Mouse (Mus musculus) left cerebral cortex, postnatal 36 days (tissue): ENCODE measurements around the gene Large1. TPM values are rescaled to one million over a fixed set of nuclear protein-coding genes. Genes with fewer than 3 reads are reported as not detected.
"Not testable (repeated sequence)": the region's sequence is repeated elsewhere in the genome, so short reads cannot be mapped to it uniquely, and the experiment has no call there.

ENCODE experiments used
- DNase-seq, 2 experiments: peaks; one replicate each; pipeline ENCODE4 v3.0.0; 2021 to 2022; ENCODE audit warnings: low spot score in 2 of 2, mixed read lengths in 1 of 2
- intact Hi-C: fragments of 180-260 bp; cut with DNase I; formaldehyde crosslinking; loops from one replicate; pipeline ENCODE4 v1.15.1; 2025
- total RNA-seq, 2 experiments: library from RNA; stranded (reverse); gene quantifications; 2 replicates each; pipeline ENCODE4 v1.2.3; 2021

The Large1 gene
- 100 to 1,000 TPM; 151 to 163 TPM for total RNA-seq

DNA sequence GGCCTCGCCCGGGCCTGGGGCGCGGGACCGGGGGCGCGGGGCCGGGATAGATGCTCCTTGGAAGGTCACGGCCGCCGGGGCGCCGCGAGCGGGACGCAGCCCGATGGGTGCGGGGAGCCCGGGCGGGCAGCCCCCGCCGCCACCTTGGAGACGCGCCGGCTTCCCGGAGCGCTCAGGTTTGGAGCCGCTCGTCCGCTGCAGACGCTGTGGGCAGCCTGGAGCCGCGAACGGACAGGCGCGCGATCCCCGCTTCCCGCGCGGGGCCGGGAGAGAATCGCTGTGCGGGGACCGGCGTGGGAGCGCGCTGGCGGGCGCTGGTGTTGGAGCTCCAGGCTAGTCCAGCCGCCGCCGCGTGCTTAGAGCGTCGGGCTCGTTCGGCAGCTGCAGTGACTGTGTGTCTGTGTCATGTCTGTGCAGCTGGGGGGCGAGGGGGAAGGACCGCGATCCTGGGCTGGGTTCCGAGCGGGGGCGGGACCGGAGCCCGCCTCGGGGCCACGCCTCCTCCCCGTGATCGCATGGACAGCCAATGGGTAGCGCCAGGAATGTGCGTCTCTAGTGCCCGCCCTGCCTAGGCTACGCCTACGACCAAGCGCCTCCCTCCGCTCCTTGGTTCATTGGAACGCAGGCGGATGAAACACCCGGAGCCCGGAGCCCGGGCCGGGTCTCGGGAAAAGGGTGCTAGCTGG lies at the start of gene Large1:
Gene Large1 (minus strand): TSS at position 433 of the 686 bp plus-strand sequence.
- DNase-seq, result peak; percentile 99
- intact Hi-C loops, result loop anchor here (5.0 to 10.0 kb wide), 4 partner anchors 346 to 1569 kb away; no protein-coding TSS in a partner anchor

DNA sequence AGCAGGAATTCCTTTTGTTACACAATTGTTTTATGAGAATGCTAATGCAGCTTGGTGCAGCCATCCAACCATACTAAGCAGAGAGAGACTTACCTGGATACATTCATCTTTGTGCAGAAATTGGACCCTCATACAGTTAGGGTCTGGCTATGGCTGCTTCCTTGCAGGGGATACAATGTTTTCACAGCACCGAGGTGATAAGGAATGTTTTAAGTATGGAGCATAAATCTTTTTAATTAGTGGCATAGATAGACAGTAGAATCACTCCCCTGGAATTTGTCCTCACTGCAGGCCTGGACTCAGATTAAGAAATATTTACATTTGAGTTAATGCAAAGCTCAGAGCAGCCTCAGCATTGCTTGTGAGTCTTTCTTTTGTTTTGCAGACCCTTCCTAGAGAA lies 47.0 kb upstream of the Large1 start:
- no peak for DNase-seq
- intact Hi-C loops, result no loop called here

DNA sequence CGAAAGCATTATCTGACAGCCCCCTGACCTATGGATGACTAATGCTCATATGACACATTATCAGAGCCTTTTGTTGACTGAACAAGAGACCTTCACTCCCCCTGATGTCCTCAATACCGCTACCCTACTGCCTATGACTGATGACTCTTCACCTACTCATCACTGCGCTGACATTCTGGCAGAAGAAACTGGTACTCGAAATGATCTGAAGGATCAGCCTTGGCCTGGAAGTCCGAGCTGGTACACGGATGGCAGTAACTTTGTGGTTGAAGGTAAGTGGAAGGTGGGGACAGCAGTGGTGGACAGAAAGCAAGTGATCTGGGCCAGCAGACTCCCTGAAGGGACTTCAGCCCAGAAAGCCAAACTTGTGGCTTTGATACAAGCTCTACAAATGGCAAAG lies 19.7 kb upstream of the Large1 start:
- intact Hi-C loops, DNase-seq: not testable (repeated sequence)

GRCm38 (mm10) chr8:73355979-73356378 lies 2.6 kb upstream of the Large1 start:
- intact Hi-C loops, result loop anchor here (2.0 to 10.0 kb wide), 3 partner anchors 123 to 849 kb away; no protein-coding TSS in a partner anchor
- DNase-seq, result peak; percentile 52 to 58

- intact Hi-C loops, result loop anchor here (2.0 to 10.0 kb wide), 5 partner anchors 122 to 1568 kb away; no protein-coding TSS in a partner anchor
- DNase-seq, result peak; percentile 80 to 84
Observed at GRCm38 (mm10) chr8:73354201-73354881, 1.0 kb upstream of the Large1 start.

DNA sequence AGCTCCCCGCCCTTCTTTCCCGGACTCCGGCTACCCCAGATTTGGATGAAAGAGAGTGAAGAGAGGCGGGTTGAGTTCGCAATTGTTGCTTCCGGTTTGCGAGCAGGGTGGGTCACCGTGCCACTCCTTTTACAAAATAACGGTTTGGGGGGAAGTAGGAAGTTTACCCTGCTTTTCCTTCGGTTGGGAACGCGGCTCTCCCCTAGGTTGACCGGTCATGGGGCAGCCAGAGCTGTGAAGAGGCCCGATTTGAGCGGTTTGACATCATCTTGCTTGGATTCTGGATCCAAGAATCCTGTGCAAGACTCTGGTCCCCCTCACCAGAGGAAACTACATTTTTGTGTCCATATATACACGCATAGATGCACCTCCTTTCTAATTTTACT lies 447 bp upstream of the Large1 start:
- DNase-seq, result no peak
- intact Hi-C loops, result loop anchor here (2.0 to 10.0 kb wide), 5 partner anchors 121 to 1569 kb away; no protein-coding TSS in a partner anchor

GRCm38 (mm10) chr8:73352301-73353107 lies 836 bp downstream of the Large1 start:
- peak; percentile 50 to 52 for DNase-seq
- intact Hi-C loops, result loop anchor here (5.0 to 10.0 kb wide), 4 partner anchors 345 to 1570 kb away; no protein-coding TSS in a partner anchor

DNA sequence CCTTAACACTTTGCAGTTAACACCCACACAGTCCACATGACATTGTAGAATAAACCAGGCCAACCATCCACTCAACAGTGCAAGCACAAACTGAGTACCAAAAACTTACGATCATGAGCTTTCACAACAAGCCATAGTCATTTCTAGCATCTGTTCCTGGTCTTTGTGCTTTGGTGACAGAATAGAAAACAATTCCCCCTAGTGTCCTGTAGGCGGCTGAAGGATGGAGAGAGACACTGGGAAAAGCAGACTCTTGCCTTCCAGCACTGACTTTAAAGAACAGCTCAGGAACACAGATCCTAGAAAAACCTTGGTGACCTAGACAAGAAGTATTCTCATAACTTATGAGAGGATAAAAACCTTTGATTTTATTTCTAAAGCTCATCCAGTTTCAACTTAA lies 3.0 kb downstream of the Large1 start:
- DNase-seq, result peak in 1 of 2 experiments; percentile 17
- intact Hi-C loops, result loop anchor here (5.0 to 10.0 kb wide), 4 partner anchors 343 to 1572 kb away; no protein-coding TSS in a partner anchor

GRCm38 (mm10) chr8:73342761-73343395 lies 10.5 kb downstream of the Large1 start:
- intact Hi-C loops, result no loop called here
- no peak for DNase-seq

- no peak for DNase-seq
- intact Hi-C loops, result no loop called here
Observed at GRCm38 (mm10) chr8:73336845-73337244, 16.5 kb downstream of the Large1 start.

DNA sequence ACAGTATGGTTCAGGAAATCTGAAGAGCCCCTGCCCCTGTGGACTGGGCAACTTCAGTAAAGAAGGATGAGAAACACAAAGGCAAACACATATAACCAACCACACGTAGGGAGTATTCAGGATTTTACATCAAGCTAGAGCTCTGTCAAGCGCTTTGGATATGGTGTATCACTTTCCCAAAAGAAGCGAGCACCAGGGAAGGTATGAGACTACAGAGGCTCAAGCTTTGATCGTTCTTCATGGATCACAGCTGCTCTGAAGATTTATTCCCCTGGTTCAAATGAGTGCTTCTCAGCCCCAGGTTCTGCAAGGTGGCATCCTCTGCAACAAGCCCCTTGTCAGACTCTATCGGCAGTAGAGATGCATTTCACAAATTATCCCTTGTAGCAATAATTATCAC lies 24.2 kb downstream of the Large1 start:
- intact Hi-C loops, result loop anchor here (5.0 kb wide), 1 partner anchor 47 kb away; no protein-coding TSS in a partner anchor

GRCm38 (mm10) chr8:73328056-73328455 lies 25.3 kb downstream of the Large1 start:
- DNase-seq, result no peak
- intact Hi-C loops, result loop anchor here (5.0 kb wide), 1 partner anchor 46 kb away; no protein-coding TSS in a partner anchor

More for the DNA sequence above, 24.2 kb downstream of the Large1 start:
- DNase-seq, result no peak

DNA sequence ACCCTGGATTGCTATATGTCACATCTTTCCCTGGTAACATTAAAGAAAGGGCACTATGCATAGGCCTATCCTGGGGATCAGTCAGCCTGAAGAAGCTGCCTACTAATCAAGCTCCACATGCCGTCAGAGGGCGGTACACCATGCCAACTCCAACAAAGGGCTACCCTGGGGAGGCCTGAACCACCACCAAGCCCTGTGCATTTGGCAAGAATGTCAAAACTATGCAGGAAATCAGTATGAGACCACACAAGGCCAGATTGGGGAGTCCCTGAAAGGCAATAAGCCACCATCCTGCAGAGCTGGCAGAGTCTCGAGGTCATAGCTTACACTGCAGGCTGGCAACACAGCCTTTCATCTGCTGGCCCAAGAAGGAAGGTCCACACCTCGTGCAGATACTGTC lies 28.7 kb downstream of the Large1 start:
- no peak for DNase-seq
- intact Hi-C loops, result loop anchor here (5.0 kb wide), 1 partner anchor 42 kb away; no protein-coding TSS in a partner anchor

DNA sequence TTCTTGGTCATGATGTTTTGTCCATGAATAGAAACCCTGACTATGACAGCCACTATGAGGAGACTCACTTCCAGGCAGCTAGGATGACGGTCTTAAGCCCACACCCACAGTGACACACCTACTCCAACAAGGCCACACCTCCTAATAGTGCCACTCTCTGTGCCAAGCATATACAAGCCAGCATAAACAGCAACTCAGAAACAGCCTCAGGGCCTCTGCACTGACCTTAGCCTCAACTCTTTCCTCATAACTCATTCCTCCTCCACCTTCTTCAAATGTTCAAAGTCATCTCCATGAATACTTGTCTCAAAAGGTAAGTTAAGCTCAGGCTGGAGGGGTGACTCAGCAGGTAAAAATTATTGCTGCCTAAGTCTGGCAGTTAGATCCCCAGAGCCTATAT lies 29.7 kb downstream of the Large1 start:
- intact Hi-C loops, result no loop called here
- DNase-seq, result no peak

GRCm38 (mm10) chr8:73319500-73319899 lies 33.8 kb downstream of the Large1 start:
- DNase-seq, intact Hi-C loops: not testable (repeated sequence)

DNA sequence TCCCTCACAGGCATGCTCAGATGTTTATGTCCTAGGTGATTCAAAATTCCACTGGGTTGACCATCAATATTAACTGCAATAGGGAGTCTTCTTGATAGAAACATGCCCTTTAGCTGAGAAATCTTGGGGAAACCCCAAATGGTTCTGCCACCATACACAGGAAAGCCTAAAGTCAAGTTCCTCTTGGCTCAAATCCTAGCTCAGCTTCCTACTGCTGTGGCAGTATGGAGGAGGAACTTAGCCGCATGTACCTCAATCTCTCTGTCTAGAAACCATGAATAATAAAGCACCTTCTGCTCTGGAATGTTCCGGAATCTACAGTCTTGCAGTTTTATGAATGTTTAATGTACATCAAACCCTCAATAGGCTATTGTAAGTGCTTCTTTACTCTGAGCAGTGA lies 39.4 kb downstream of the Large1 start:
- intact Hi-C loops, result no loop called here

DNA sequence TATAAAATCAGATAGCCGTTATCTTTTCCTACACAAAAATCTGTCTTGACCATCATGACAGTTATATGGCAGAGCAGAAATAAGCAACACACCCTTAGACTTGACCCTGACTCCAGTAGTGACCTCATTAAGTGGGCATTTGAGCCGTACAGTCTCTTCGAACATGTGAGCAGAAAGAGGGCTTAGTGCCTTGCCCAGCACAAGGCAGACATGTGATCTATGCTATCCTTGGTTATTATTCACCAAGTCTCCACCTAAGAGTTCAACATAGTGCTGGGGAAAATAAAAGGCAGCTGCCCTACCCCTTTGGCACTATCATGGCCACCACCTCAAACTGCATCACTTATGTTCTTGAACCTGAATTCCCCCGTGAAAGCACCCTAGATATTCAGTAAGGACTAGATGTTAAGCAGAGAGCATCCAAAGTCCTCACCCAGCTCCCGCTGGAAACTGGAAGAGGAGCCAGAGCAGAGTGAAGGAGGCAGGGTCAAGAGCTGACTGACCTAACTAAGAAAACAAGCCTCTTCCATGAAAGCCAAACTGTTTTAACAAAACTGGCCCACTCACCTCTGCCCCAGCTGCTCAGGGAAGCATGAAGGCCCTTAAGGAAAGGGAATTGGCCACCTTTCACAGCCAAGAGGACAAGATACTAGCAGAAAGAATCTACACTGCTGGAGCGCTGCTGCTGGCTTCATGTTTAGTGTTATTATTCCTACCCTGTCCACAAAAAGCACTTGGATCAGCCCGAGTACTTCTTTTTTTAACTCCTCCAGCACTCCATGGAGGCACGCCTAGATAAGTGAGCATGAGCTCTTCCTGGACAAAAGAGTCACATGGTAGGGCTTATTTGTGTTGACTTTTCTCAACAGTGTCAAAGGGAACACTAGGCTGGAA lies 40.4 kb downstream of the Large1 start:
- intact Hi-C loops, result no loop called here
- no peak for DNase-seq

More for the DNA sequence above, 39.4 kb downstream of the Large1 start:
- DNase-seq, result no peak

- no peak for DNase-seq
- intact Hi-C loops, result no loop called here
Observed at GRCm38 (mm10) chr8:73310471-73310870, 42.9 kb downstream of the Large1 start.
